Mouse (Mus musculus) ES-Bruce4 (cell line): ENCODE measurements at regions not wholly inside any gene's neighbourhood (a gene's known extent, or its start where the extent isn't known, plus 50 kb on each side); places are given as distances from the start of the nearest gene placed in this dataset.

Source experiments
- CTCF ChIP-seq: IDR thresholded peaks from one replicate; pipeline ENCODE4 v1.8.1; 2011; ENCODE audit warnings: low read depth, low read length
- EP300 ChIP-seq: IDR thresholded peaks from 2 replicates; pipeline ENCODE4 v1.6.1; 2011; ENCODE audit warnings: low read depth, low read length; ENCODE audit not compliant: insufficient read depth
- POLR2A ChIP-seq: IDR thresholded peaks from one replicate; pipeline ENCODE4 v1.8.1; 2011; ENCODE audit warnings: low read length; ENCODE audit not compliant: insufficient read depth

DNA sequence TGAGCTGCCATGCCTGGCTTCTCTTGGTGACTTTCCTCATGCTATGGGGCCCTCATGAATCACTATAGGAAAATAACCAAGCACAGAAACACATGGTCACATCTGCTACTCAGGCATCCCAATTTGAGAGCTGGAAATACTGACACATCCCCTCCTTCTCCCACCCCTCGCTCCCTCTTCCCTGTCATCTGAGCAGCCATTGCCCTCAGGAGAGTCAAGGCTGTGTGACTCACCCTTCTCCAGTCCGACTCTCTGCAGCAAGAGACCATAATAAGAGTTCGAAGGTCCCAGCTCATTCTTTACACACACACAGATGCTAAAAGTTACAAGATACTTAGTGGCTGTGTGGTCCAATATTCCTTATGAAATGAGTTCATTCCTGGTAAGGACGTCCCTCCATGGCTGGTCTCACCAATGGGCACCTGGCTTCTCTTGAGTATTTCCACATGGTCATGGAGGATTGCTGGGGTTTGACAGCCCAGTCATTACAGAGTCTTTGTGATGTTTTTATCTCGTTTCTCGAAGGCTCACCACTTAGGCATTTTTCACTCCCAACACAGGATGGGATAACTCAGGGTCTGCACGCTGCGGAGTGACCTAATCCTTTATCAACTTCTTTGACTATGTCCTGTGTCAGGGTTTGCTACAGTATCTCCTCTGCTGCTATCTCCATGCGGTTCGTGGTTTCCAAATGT is 74.8 kb upstream of the Lnx1 start:
- TF ChIP-seq CTCF (no peak), POLR2A (no peak), EP300 (no peak)
